Mouse (Mus musculus) kidney, adult 2 months (tissue): ENCODE measurements around the gene Rap1a.

Experiments used
- CTCF ChIP-seq: fragments of 200-500 bp; conservative IDR thresholded peaks from 2 replicates; pipeline ENCODE4 v1.5.1; 2011; ENCODE audit warnings: low read depth, mild to moderate bottlenecking, control low read depth, low read length, moderate library complexity, mixed read lengths; ENCODE audit not compliant: insufficient read depth, insufficient read length
- POLR2A ChIP-seq: fragments of 200-500 bp; IDR thresholded peaks from one replicate; pipeline ENCODE4 v1.6.1; 2011; ENCODE audit warnings: low read depth, low read length, control low read depth

- TF ChIP-seq CTCF (no peak), POLR2A (no peak)
Observed at GRCm38 (mm10) chr3:105707590-105707989, 93.5 kb downstream of the Rap1a start.
